7 mouse cellular contexts compared by ENCODE assay signal in genomic region chr11:70018131-70018990, GRCm38 (mm10). TPM values are rescaled to one million over a fixed set of nuclear protein-coding genes. Genes with fewer than 3 reads are reported as not detected.
DNase-seq lines count a peak whose midpoint lies in the region; ATAC-seq and TF ChIP-seq lines count a peak whose summit lies in the region.

No protein-coding gene starts in this region.

- TF ChIP-seq POLR2A in CH12.LX (IDR thresholded peaks at IDR 0.05; ENCODE audit: low read depth, low read length): no peak

- 2% methylated on average over 23 of the region's 25 CpGs for WGBS in embryonic facial prominence, embryonic 11.5 days
- WGBS in hindbrain, embryonic 11.5 days: 1% methylated on average over 22 of the region's 25 CpGs
- under 1% methylated on average over 25 of the region's 25 CpGs for WGBS in midbrain, embryonic 13.5 days

- no peak overlapping the region for H3K27ac ChIP-seq in CH12.LX (ENCODE audit: insufficient read depth, low read depth)
- H3K27ac ChIP-seq in embryonic facial prominence, embryonic 11.5 days (replicated peaks; ENCODE audit: low read depth, low read length): peak overlapping the region; percentile 90
- H3K27ac ChIP-seq in hindbrain, embryonic 11.5 days (ENCODE audit: low read depth, low read length): peak overlapping the region; percentile 80
- H3K27ac ChIP-seq in midbrain, embryonic 13.5 days: peak overlapping the region; percentile 97

- H3K9me3 ChIP-seq in CH12.LX (replicated peaks; ENCODE audit: low read length): no peaks in the 10 kb centered on the region
- no peaks in the 10 kb centered on the region for H3K9me3 ChIP-seq in embryonic facial prominence, embryonic 11.5 days (replicated peaks; ENCODE audit: control insufficient read depth, low read length)
- no peaks in the 10 kb centered on the region for H3K9me3 ChIP-seq in hindbrain, embryonic 11.5 days (ENCODE audit: control insufficient read depth, low read length)
- H3K9me3 ChIP-seq in midbrain, embryonic 13.5 days: no peaks in the 10 kb centered on the region

- peaks cover 20 to 43% of the 10 kb centered on the region in 2 experiments for H3K4me1 ChIP-seq in CH12.LX (ENCODE audit: control insufficient read depth in 1 of 2, insufficient read depth in 2 of 2)
- H3K4me1 ChIP-seq in embryonic facial prominence, embryonic 11.5 days (ENCODE audit: control insufficient read depth, insufficient read depth, low read length): peaks cover 15% of the 10 kb centered on the region
- peaks cover 17% of the 10 kb centered on the region for H3K4me1 ChIP-seq in hindbrain, embryonic 11.5 days (replicated peaks; ENCODE audit: control insufficient read depth, insufficient read depth, low read length)
- H3K4me1 ChIP-seq in midbrain, embryonic 13.5 days (replicated peaks): peaks cover 71% of the 10 kb centered on the region

- H3K9ac ChIP-seq in CH12.LX (ENCODE audit: insufficient read depth, low read depth): no peak overlapping the region
- H3K9ac ChIP-seq in embryonic facial prominence, embryonic 11.5 days (replicated peaks; ENCODE audit: low read length): peak overlapping the region; percentile 83
- H3K9ac ChIP-seq in hindbrain, embryonic 11.5 days (ENCODE audit: low read depth, low read length): peak overlapping the region; percentile 81
- peak overlapping the region; percentile 92 for H3K9ac ChIP-seq in midbrain, embryonic 13.5 days (replicated peaks)

- TF ChIP-seq CTCF in CH12.LX (conservative IDR thresholded peaks at IDR 0.05 in 1 of 2, IDR thresholded peaks at IDR 0.05 in 1 of 2; ENCODE audit: low read depth in 2 of 2, low read length in 2 of 2): no peak

- H3K27me3 ChIP-seq in CH12.LX (replicated peaks): peaks cover 6% of the 10 kb centered on the region
- no peaks in the 10 kb centered on the region for H3K27me3 ChIP-seq in embryonic facial prominence, embryonic 11.5 days (ENCODE audit: control insufficient read depth, insufficient read depth, low read length)
- no peaks in the 10 kb centered on the region for H3K27me3 ChIP-seq in hindbrain, embryonic 11.5 days (ENCODE audit: control insufficient read depth, insufficient read depth, low read length)
- no peaks in the 10 kb centered on the region for H3K27me3 ChIP-seq in midbrain, embryonic 13.5 days

- DNase-seq in CH12.LX (ENCODE audit: extremely low read depth) (no peak), MN1 (ENCODE audit: low spot score) (peak; percentile 70)
- DNase-seq in embryonic facial prominence, embryonic 11.5 days (ENCODE audit: low spot score): peak; percentile 92
- DNase-seq in hindbrain, embryonic 11.5 days (ENCODE audit: low spot score): peak; percentile 86
- peak; percentile 86 for DNase-seq in left cerebral cortex, postnatal 4 days
- peak; percentile 46 to 64 for DNase-seq in thymus, postnatal 10 days (ENCODE audit: low spot score in 2 of 2)

- dilution Hi-C loops in CH12.LX (cut with MboI; ENCODE audit: extremely low pct_ligation_motif_present, extremely low pct_unique_long_range_greater_than_20kb, low sequenced_read_pairs): no loop called here

- no peak for TF ChIP-seq RAD21 in CH12.LX (IDR thresholded peaks at IDR 0.05; ENCODE audit: low read depth, low read length)

- H3K4me2 ChIP-seq in CH12.LX (ENCODE audit: insufficient read depth, low read depth, poor library complexity, severe bottlenecking): peak overlapping the region; percentile 19; the same call in 1 of the 2 replicates
- peak overlapping the region; percentile 92 for H3K4me2 ChIP-seq in embryonic facial prominence, embryonic 11.5 days (ENCODE audit: low read depth, low read length)
- peak overlapping the region; percentile 82 for H3K4me2 ChIP-seq in hindbrain, embryonic 11.5 days (replicated peaks; ENCODE audit: low read depth, low read length)
- peak overlapping the region; percentile 91 for H3K4me2 ChIP-seq in midbrain, embryonic 13.5 days (replicated peaks)

- no peaks in the 10 kb centered on the region for H3K79me2 ChIP-seq in CH12.LX (replicated peaks; ENCODE audit: control insufficient read depth, extremely low read depth, insufficient read depth, poor library complexity, severe bottlenecking)

- ATAC-seq in embryonic facial prominence, embryonic 11.5 days (replicated peaks; ENCODE audit: insufficient number of reproducible peaks, low FRiP score, low TSS enrichment, low read depth): no peak
- no peak for ATAC-seq in hindbrain, embryonic 11.5 days (ENCODE audit: low FRiP score)
- no peak for ATAC-seq in midbrain, embryonic 13.5 days

- in situ Hi-C loops in CH12.LX (cut with MboI; ENCODE audit: low pct_ligation_motif_present, low pct_unique_long_range_greater_than_20kb, low sequenced_read_pairs): loop anchor here (25.0 kb wide), 1 partner anchor 931 kb away; the partner anchor contains the start of genes Per1 and Vamp2

- no peak for TF ChIP-seq EP300 in CH12.LX (IDR thresholded peaks at IDR 0.05; ENCODE audit: low read length)

- intact Hi-C loops in left cerebral cortex, postnatal 4 days (cut with DNase I): no loop called here

- peaks cover 7 to 12% of the 10 kb centered on the region in 2 experiments for H3K36me3 ChIP-seq in CH12.LX (replicated peaks in 1 of 2; ENCODE audit: control insufficient read depth in 1 of 2, insufficient read depth in 1 of 2, low read length in 1 of 2)
- no peaks in the 10 kb centered on the region for H3K36me3 ChIP-seq in embryonic facial prominence, embryonic 11.5 days (replicated peaks; ENCODE audit: control insufficient read depth, insufficient read depth, low read depth, low read length)
- no peaks in the 10 kb centered on the region for H3K36me3 ChIP-seq in hindbrain, embryonic 11.5 days (ENCODE audit: control insufficient read depth, insufficient read depth, low read length)
- H3K36me3 ChIP-seq in midbrain, embryonic 13.5 days: peaks cover 3% of the 10 kb centered on the region

- H3K4me3 ChIP-seq in CH12.LX (replicated peaks in 1 of 3; ENCODE audit: low read depth in 2 of 3, low read length in 2 of 3, poor library complexity in 1 of 3): peak overlapping the region in 1 of 3 experiments; percentile 31
- H3K4me3 ChIP-seq in embryonic facial prominence, embryonic 11.5 days (ENCODE audit: low read depth, low read length): peak overlapping the region; percentile 58
- H3K4me3 ChIP-seq in hindbrain, embryonic 11.5 days (ENCODE audit: low read depth, low read length): peak overlapping the region; percentile 51
- peak overlapping the region; percentile 78 for H3K4me3 ChIP-seq in midbrain, embryonic 13.5 days (replicated peaks)

TF ChIP-seq in CH12.LX, 34 proteins besides CTCF, POLR2A, EP300 and RAD21:
- TF ChIP-seq CHD2 (IDR thresholded peaks at IDR 0.05; ENCODE audit: low read length): peak; percentile 32; the same call in 1 of the 2 replicates
- no peak for TF ChIP-seq ZNF384 (IDR thresholded peaks at IDR 0.05; ENCODE audit: low read depth, low read length)

RNA-seq across cellular contexts. Expression of gene Dlg4, which starts 1.6 kb away (rescaled TPM):
- total RNA-seq in CH12.LX (2012; rRNA removed) (9.8 and 15.3 TPM in 2 replicates), CH12.LX (2014; rRNA removed) (6.1 and 7.3 TPM in 2 replicates)
- 6.8 and 9.3 TPM in 2 replicates for polyA plus RNA-seq in CH12.LX (2012; ENCODE audit: insufficient read length, low read depth)
- polyA plus RNA-seq in embryonic facial prominence, embryonic 11.5 days (2014; fragmentation: Nextera tagmentation; extraction: Ambion mirVana): 7.6 and 11.2 TPM in 2 replicates
- 13.2 and 18.7 TPM in 2 replicates for polyA plus RNA-seq in hindbrain, embryonic 11.5 days (2014; fragmentation: Nextera tagmentation; extraction: Ambion mirVana)
- total RNA-seq in left cerebral cortex, postnatal 4 days (2021): 100 to 1,000 TPM; 496 to 497 TPM
- polyA plus RNA-seq in midbrain, embryonic 13.5 days (2015; fragmentation: Nextera tagmentation; extraction: Ambion mirVana): 34.9 and 37.2 TPM in 2 replicates

RNA-seq across cellular contexts. Expression of gene Acadvl, which starts 3.1 kb away (rescaled TPM):
- 137 and 148 TPM in 2 replicates for total RNA-seq in CH12.LX (2012; rRNA removed)
- 81.8 and 86.6 TPM in 2 replicates for total RNA-seq in CH12.LX (2014; rRNA removed)
- 76.9 and 86.4 TPM in 2 replicates for polyA plus RNA-seq in CH12.LX (2012; ENCODE audit: insufficient read length, low read depth)
- 54.2 and 57.6 TPM in 2 replicates for polyA plus RNA-seq in embryonic facial prominence, embryonic 11.5 days (2014; fragmentation: Nextera tagmentation; extraction: Ambion mirVana)
- 45.1 and 52.1 TPM in 2 replicates for polyA plus RNA-seq in hindbrain, embryonic 11.5 days (2014; fragmentation: Nextera tagmentation; extraction: Ambion mirVana)
- 10 to 100 TPM; 44.8 to 45.0 TPM for total RNA-seq in left cerebral cortex, postnatal 4 days (2021)
- 48.4 and 51.7 TPM in 2 replicates for polyA plus RNA-seq in midbrain, embryonic 13.5 days (2015; fragmentation: Nextera tagmentation; extraction: Ambion mirVana)

RNA-seq across cellular contexts. Expression of gene Dvl2, which starts 18.0 kb away (rescaled TPM):
- total RNA-seq in CH12.LX (2012; rRNA removed): 27.3 and 30.6 TPM in 2 replicates
- 15.1 and 15.7 TPM in 2 replicates for total RNA-seq in CH12.LX (2014; rRNA removed)
- polyA plus RNA-seq in CH12.LX (2012; ENCODE audit: insufficient read length, low read depth): 25.3 and 27.1 TPM in 2 replicates
- 34.9 and 35.7 TPM in 2 replicates for polyA plus RNA-seq in embryonic facial prominence, embryonic 11.5 days (2014; fragmentation: Nextera tagmentation; extraction: Ambion mirVana)
- polyA plus RNA-seq in hindbrain, embryonic 11.5 days (2014; fragmentation: Nextera tagmentation; extraction: Ambion mirVana): 24.6 and 27.2 TPM in 2 replicates
- 10 to 100 TPM; 38.8 to 40.1 TPM for total RNA-seq in left cerebral cortex, postnatal 4 days (2021)
- polyA plus RNA-seq in midbrain, embryonic 13.5 days (2015; fragmentation: Nextera tagmentation; extraction: Ambion mirVana): 27.6 and 35.4 TPM in 2 replicates

RNA-seq across cellular contexts. Expression of gene Phf23, which starts 22.8 kb away (rescaled TPM):
- 67.2 and 81.8 TPM in 2 replicates for total RNA-seq in CH12.LX (2012; rRNA removed)
- total RNA-seq in CH12.LX (2014; rRNA removed): 65.2 and 69.0 TPM in 2 replicates
- 93.2 and 99.8 TPM in 2 replicates for polyA plus RNA-seq in CH12.LX (2012; ENCODE audit: insufficient read length, low read depth)
- polyA plus RNA-seq in embryonic facial prominence, embryonic 11.5 days (2014; fragmentation: Nextera tagmentation; extraction: Ambion mirVana): 57.7 and 58.0 TPM in 2 replicates
- 56.7 and 57.5 TPM in 2 replicates for polyA plus RNA-seq in hindbrain, embryonic 11.5 days (2014; fragmentation: Nextera tagmentation; extraction: Ambion mirVana)
- total RNA-seq in left cerebral cortex, postnatal 4 days (2021): 10 to 100 TPM; 46.2 to 48.7 TPM
- polyA plus RNA-seq in midbrain, embryonic 13.5 days (2015; fragmentation: Nextera tagmentation; extraction: Ambion mirVana): 74.2 and 82.2 TPM in 2 replicates

RNA-seq across cellular contexts. Expression of gene Gabarap, which starts 27.4 kb away (rescaled TPM):
- total RNA-seq in CH12.LX (2012; rRNA removed): 182 and 189 TPM in 2 replicates
- total RNA-seq in CH12.LX (2014; rRNA removed): 187 and 213 TPM in 2 replicates
- polyA plus RNA-seq in CH12.LX (2012; ENCODE audit: insufficient read length, low read depth): 352 and 386 TPM in 2 replicates
- 474 and 509 TPM in 2 replicates for polyA plus RNA-seq in embryonic facial prominence, embryonic 11.5 days (2014; fragmentation: Nextera tagmentation; extraction: Ambion mirVana)
- polyA plus RNA-seq in hindbrain, embryonic 11.5 days (2014; fragmentation: Nextera tagmentation; extraction: Ambion mirVana): 621 and 643 TPM in 2 replicates
- 100 to 1,000 TPM; 303 to 307 TPM for total RNA-seq in left cerebral cortex, postnatal 4 days (2021)
- polyA plus RNA-seq in midbrain, embryonic 13.5 days (2015; fragmentation: Nextera tagmentation; extraction: Ambion mirVana): 611 and 625 TPM in 2 replicates

Comparison
In these comparisons a context has a peak if more than half of its experiments do, and no peak if none do; other contexts are left out.
1. H3K4me2 ChIP-seq: peak in every context shown above with its lines; median percentile 92 in embryonic facial prominence, embryonic 11.5 days; 91 in midbrain, embryonic 13.5 days; 82 in hindbrain, embryonic 11.5 days; 19 in CH12.LX.